In genomic region chr10:80297526-80298133, GRCm38 (mm10) we compare ENCODE assay signal across 13 mouse cellular contexts. TPM values are rescaled to one million over a fixed set of nuclear protein-coding genes. Genes with fewer than 3 reads are reported as not detected.
DNase-seq lines count a peak whose midpoint lies in the region; ATAC-seq and TF ChIP-seq lines count a peak whose summit lies in the region.
"Had no signal": no experiment of that assay in that cellular context is flagged by ENCODE, and none has a peak within 500 bp of the region (broad histone marks: within the 10 kb centered on the region; RNA-seq: fewer than 3 reads in every experiment).

No protein-coding gene starts in this region.

- no peak overlapping the region for H3K4me3 ChIP-seq in heart, embryonic 14.5 days (ENCODE audit: control insufficient read depth in 1 of 2, insufficient read depth in 1 of 2, low read depth in 1 of 2, low read length in 2 of 2)
- H3K4me3 ChIP-seq in embryonic facial prominence, embryonic 13.5 days = no peak overlapping the region
- H3K4me3 ChIP-seq in hindbrain, embryonic 12.5 days = peak overlapping the region; percentile 6; the same call in 1 of the 2 replicates
- no peak overlapping the region for H3K4me3 ChIP-seq in midbrain, postnatal 0 days (ENCODE audit: low read depth, low read length)
- H3K4me3 ChIP-seq: liver, embryonic 13.5 days had no signal

- H3K4me2 ChIP-seq in heart, embryonic 14.5 days (ENCODE audit: low read length) = no peak overlapping the region
- no peak overlapping the region for H3K4me2 ChIP-seq in embryonic facial prominence, embryonic 13.5 days
- peak overlapping the region; percentile 72 for H3K4me2 ChIP-seq in hindbrain, embryonic 12.5 days (replicated peaks)
- H3K4me2 ChIP-seq in midbrain, postnatal 0 days (ENCODE audit: low read depth, low read length, poor library complexity, severe bottlenecking) = peak overlapping the region; percentile 91
- H3K4me2 ChIP-seq: liver, embryonic 13.5 days had no signal

- H3K27ac ChIP-seq in heart, embryonic 14.5 days (replicated peaks in 1 of 2; ENCODE audit: control insufficient read depth in 1 of 2, insufficient read depth in 1 of 2, low read depth in 2 of 2, low read length in 2 of 2) = no peak overlapping the region
- no peak overlapping the region for H3K27ac ChIP-seq in embryonic facial prominence, embryonic 13.5 days
- H3K27ac ChIP-seq in hindbrain, embryonic 12.5 days = peak overlapping the region; percentile 99
- peak overlapping the region; percentile 100 for H3K27ac ChIP-seq in midbrain, postnatal 0 days (ENCODE audit: low read depth, low read length)
- H3K27ac ChIP-seq: liver, embryonic 13.5 days had no signal

- peaks cover 22% of the 10 kb centered on the region for H3K36me3 ChIP-seq in heart, embryonic 14.5 days (ENCODE audit: control insufficient read depth, insufficient read depth, low read length)
- peaks cover 19% of the 10 kb centered on the region for H3K36me3 ChIP-seq in embryonic facial prominence, embryonic 13.5 days
- peaks cover 24% of the 10 kb centered on the region for H3K36me3 ChIP-seq in hindbrain, embryonic 12.5 days
- peaks cover 16% of the 10 kb centered on the region for H3K36me3 ChIP-seq in midbrain, postnatal 0 days (ENCODE audit: insufficient read depth, low read length)

- intact Hi-C loops in heart, postnatal 10 days (cut with DNase I) = no loop called here

- TF ChIP-seq CTCF in midbrain, postnatal 0 days (IDR thresholded peaks at IDR 0.05) = 0 out of 2 replicates have a peak, but pooled peaks have one; percentile 1

- WGBS in heart, embryonic 14.5 days = 56% methylated on average over 8 of the region's 8 CpGs
- whole genome bisulfite sequencing in embryonic facial prominence, embryonic 13.5 days = 67% methylated on average over 8 of the region's 8 CpGs
- WGBS in hindbrain, embryonic 12.5 days = 77% methylated on average over 8 of the region's 8 CpGs
- 58% methylated on average over 8 of the region's 8 CpGs for WGBS in midbrain, postnatal 0 days

- no peak for ATAC-seq in heart, embryonic 14.5 days (ENCODE audit: insufficient number of reproducible peaks, insufficient read depth, low FRiP score, low read depth)
- ATAC-seq in embryonic facial prominence, embryonic 13.5 days (ENCODE audit: insufficient number of reproducible peaks, insufficient read depth, low FRiP score, low TSS enrichment, low read depth) = no peak
- ATAC-seq in hindbrain, embryonic 12.5 days (ENCODE audit: low FRiP score) = no peak
- no peak for ATAC-seq in midbrain, postnatal 0 days (ENCODE audit: low FRiP score)

- H3K27me3 ChIP-seq in heart, embryonic 14.5 days (ENCODE audit: control insufficient read depth, insufficient read depth, low read length) = peaks cover 61% of the 10 kb centered on the region
- peaks cover 60% of the 10 kb centered on the region for H3K27me3 ChIP-seq in embryonic facial prominence, embryonic 13.5 days
- H3K27me3 ChIP-seq in hindbrain, embryonic 12.5 days = peaks cover 21% of the 10 kb centered on the region; the same call in 1 of the 2 replicates
- no peaks in the 10 kb centered on the region for H3K27me3 ChIP-seq in midbrain, postnatal 0 days (ENCODE audit: insufficient read depth, low read length)

- H3K9me3 ChIP-seq in heart, embryonic 14.5 days (ENCODE audit: control insufficient read depth, low read length) = no peaks in the 10 kb centered on the region
- no peaks in the 10 kb centered on the region for H3K9me3 ChIP-seq in embryonic facial prominence, embryonic 13.5 days
- no peaks in the 10 kb centered on the region for H3K9me3 ChIP-seq in hindbrain, embryonic 12.5 days (replicated peaks)
- no peaks in the 10 kb centered on the region for H3K9me3 ChIP-seq in midbrain, postnatal 0 days (ENCODE audit: low read length)
- H3K9me3 ChIP-seq: liver, embryonic 13.5 days had no signal

- DNase-seq in heart, postnatal 10 days = no peak
- no peak for DNase-seq in midbrain, postnatal 0 days (ENCODE audit: low spot score)
- DNase-seq in gastrocnemius, postnatal 25 days = no peak
- no peak for DNase-seq in urinary bladder, adult 2 months (ENCODE audit: low spot score)
- DNase-seq in right cerebral cortex, postnatal 10 days (ENCODE audit: low spot score in 2 of 2) = no peak
- DNase-seq: kidney, postnatal 36 days; liver, embryonic 13.5 days; spleen, adult 18-20 months; thymus, adult 2 months had no signal

- H3K4me1 ChIP-seq in heart, embryonic 14.5 days (ENCODE audit: control insufficient read depth in 2 of 2, insufficient read depth in 2 of 2, low read length in 2 of 2) = peaks cover 18 to 34% of the 10 kb centered on the region in 2 experiments; a peak in 2 of 4 replicates
- peaks cover 49% of the 10 kb centered on the region for H3K4me1 ChIP-seq in embryonic facial prominence, embryonic 13.5 days
- peaks cover 69% of the 10 kb centered on the region for H3K4me1 ChIP-seq in hindbrain, embryonic 12.5 days
- H3K4me1 ChIP-seq in midbrain, postnatal 0 days (ENCODE audit: insufficient read depth, low read length) = peaks cover 36% of the 10 kb centered on the region

- H3K9ac ChIP-seq in heart, embryonic 14.5 days (ENCODE audit: low read length) = 0 out of 2 replicates have a peak overlapping the region, but pooled peaks have one; percentile 25
- 0 out of 2 replicates have a peak overlapping the region, but pooled peaks have one; percentile 2 for H3K9ac ChIP-seq in embryonic facial prominence, embryonic 13.5 days
- H3K9ac ChIP-seq in hindbrain, embryonic 12.5 days = peak overlapping the region; percentile 97
- peak overlapping the region; percentile 78 for H3K9ac ChIP-seq in midbrain, postnatal 0 days (replicated peaks; ENCODE audit: low read length, poor library complexity, severe bottlenecking)
- H3K9ac ChIP-seq: liver, embryonic 13.5 days had no signal

RNA-seq across cellular contexts. Expression of gene Apc2, which starts 1.9 kb away (rescaled TPM):
- polyA plus RNA-seq in heart, embryonic 14.5 days (2014; fragmentation: Nextera tagmentation; extraction: Ambion mirVana) = 0.78 and 1.4 TPM in 2 replicates
- total RNA-seq in heart, postnatal 10 days (2021) = 1 to 10 TPM; 4.7 to 5.0 TPM
- 9.3 and 9.4 TPM in 2 replicates for polyA plus RNA-seq in embryonic facial prominence, embryonic 13.5 days (2015; fragmentation: Nextera tagmentation; extraction: Ambion mirVana)
- polyA plus RNA-seq in hindbrain, embryonic 12.5 days (2016; fragmentation: Nextera tagmentation; extraction: Ambion mirVana) = 170 and 191 TPM in 2 replicates
- 370 and 395 TPM in 2 replicates for total RNA-seq in midbrain, postnatal 0 days (2014; rRNA removed)
- 95.3 and 110 TPM in 2 replicates for polyA plus RNA-seq in midbrain, postnatal 0 days (2015; fragmentation: Nextera tagmentation; extraction: Ambion mirVana)
- under 1 TPM; 0.59 to 0.82 TPM for total RNA-seq in gastrocnemius, postnatal 25 days (2021)
- 0.76 and 1.4 TPM in 2 replicates for polyA plus RNA-seq in urinary bladder, adult 2 months (2012; rRNA removed)
- total RNA-seq: megakaryocyte progenitor cell, adult 5-6 weeks had no signal

RNA-seq across cellular contexts. Expression of gene Rps15, which starts 5.4 kb away (rescaled TPM):
- polyA plus RNA-seq in heart, embryonic 14.5 days (2014; fragmentation: Nextera tagmentation; extraction: Ambion mirVana) = 648 and 723 TPM in 2 replicates
- total RNA-seq in heart, postnatal 10 days (2021) = 100 to 1,000 TPM; 859 to 871 TPM
- polyA plus RNA-seq in embryonic facial prominence, embryonic 13.5 days (2015; fragmentation: Nextera tagmentation; extraction: Ambion mirVana) = 1,000 and 1,047 TPM in 2 replicates
- polyA plus RNA-seq in hindbrain, embryonic 12.5 days (2016; fragmentation: Nextera tagmentation; extraction: Ambion mirVana) = 530 and 668 TPM in 2 replicates
- total RNA-seq in midbrain, postnatal 0 days (2014; rRNA removed) = 971 and 1,162 TPM in 2 replicates
- 633 and 645 TPM in 2 replicates for polyA plus RNA-seq in midbrain, postnatal 0 days (2015; fragmentation: Nextera tagmentation; extraction: Ambion mirVana)
- 100 to 1,000 TPM; 575 to 593 TPM for total RNA-seq in gastrocnemius, postnatal 25 days (2021)
- 3,215 and 3,453 TPM in 2 replicates for polyA plus RNA-seq in urinary bladder, adult 2 months (2012; rRNA removed)

RNA-seq across cellular contexts. Expression of gene 2310011J03Rik, which starts 22.7 kb away (rescaled TPM):
- 28.9 and 30.8 TPM in 2 replicates for polyA plus RNA-seq in heart, embryonic 14.5 days (2014; fragmentation: Nextera tagmentation; extraction: Ambion mirVana)
- 10 to 100 TPM; 15.3 to 17.9 TPM for total RNA-seq in heart, postnatal 10 days (2021)
- 49.3 and 57.9 TPM in 2 replicates for polyA plus RNA-seq in embryonic facial prominence, embryonic 13.5 days (2015; fragmentation: Nextera tagmentation; extraction: Ambion mirVana)
- polyA plus RNA-seq in hindbrain, embryonic 12.5 days (2016; fragmentation: Nextera tagmentation; extraction: Ambion mirVana) = 38.4 and 39.7 TPM in 2 replicates
- total RNA-seq in midbrain, postnatal 0 days (2014; rRNA removed) = 15.6 and 23.1 TPM in 2 replicates
- 26.5 and 29.6 TPM in 2 replicates for polyA plus RNA-seq in midbrain, postnatal 0 days (2015; fragmentation: Nextera tagmentation; extraction: Ambion mirVana)
- 1 to 10 TPM; 6.5 to 7.0 TPM for total RNA-seq in gastrocnemius, postnatal 25 days (2021)
- 41.8 and 45.6 TPM in 2 replicates for polyA plus RNA-seq in urinary bladder, adult 2 months (2012; rRNA removed)

RNA-seq across cellular contexts. Expression of gene Pcsk4, which starts 31.7 kb away (rescaled TPM):
- 1.4 TPM in 2 replicates for polyA plus RNA-seq in heart, embryonic 14.5 days (2014; fragmentation: Nextera tagmentation; extraction: Ambion mirVana)
- 1 to 10 TPM; 1.7 to 1.8 TPM for total RNA-seq in heart, postnatal 10 days (2021)
- polyA plus RNA-seq in embryonic facial prominence, embryonic 13.5 days (2015; fragmentation: Nextera tagmentation; extraction: Ambion mirVana) = 4.4 and 4.9 TPM in 2 replicates
- polyA plus RNA-seq in hindbrain, embryonic 12.5 days (2016; fragmentation: Nextera tagmentation; extraction: Ambion mirVana) = 2.2 and 2.8 TPM in 2 replicates
- 5.2 and 7.5 TPM in 2 replicates for total RNA-seq in midbrain, postnatal 0 days (2014; rRNA removed)
- polyA plus RNA-seq in midbrain, postnatal 0 days (2015; fragmentation: Nextera tagmentation; extraction: Ambion mirVana) = 12.6 and 14.6 TPM in 2 replicates
- 1 to 10 TPM in 1 of 2 experiments, under 1 TPM in 1; 0.84 to 1.1 TPM for total RNA-seq in gastrocnemius, postnatal 25 days (2021)
- 9.5 and 9.9 TPM in 2 replicates for polyA plus RNA-seq in urinary bladder, adult 2 months (2012; rRNA removed)

RNA-seq across cellular contexts. Expression of gene Reep6, which starts 32.1 kb away (rescaled TPM):
- polyA plus RNA-seq in heart, embryonic 14.5 days (2014; fragmentation: Nextera tagmentation; extraction: Ambion mirVana) = 1.4 and 1.6 TPM in 2 replicates
- 1 to 10 TPM; 2.2 to 2.4 TPM for total RNA-seq in heart, postnatal 10 days (2021)
- polyA plus RNA-seq in embryonic facial prominence, embryonic 13.5 days (2015; fragmentation: Nextera tagmentation; extraction: Ambion mirVana) = 6.0 and 6.3 TPM in 2 replicates
- polyA plus RNA-seq in hindbrain, embryonic 12.5 days (2016; fragmentation: Nextera tagmentation; extraction: Ambion mirVana) = 3.2 and 4.1 TPM in 2 replicates
- 3.8 and 5.3 TPM in 2 replicates for total RNA-seq in midbrain, postnatal 0 days (2014; rRNA removed)
- polyA plus RNA-seq in midbrain, postnatal 0 days (2015; fragmentation: Nextera tagmentation; extraction: Ambion mirVana) = 7.0 and 7.8 TPM in 2 replicates
- 1 to 10 TPM; 1.1 to 2.8 TPM for total RNA-seq in gastrocnemius, postnatal 25 days (2021)
- 7.7 and 18.0 TPM in 2 replicates for polyA plus RNA-seq in urinary bladder, adult 2 months (2012; rRNA removed)

Comparison
In these comparisons a context has a peak if more than half of its experiments do, and no peak if none do; other contexts are left out.
1. H3K27ac ChIP-seq: peak in hindbrain, embryonic 12.5 days (single experiment) and midbrain, postnatal 0 days (single experiment); none in heart, embryonic 14.5 days (0 of 2) and embryonic facial prominence, embryonic 13.5 days (single experiment).
2. H3K4me2 ChIP-seq: peak in hindbrain, embryonic 12.5 days (single experiment) and midbrain, postnatal 0 days (single experiment); none in heart, embryonic 14.5 days (single experiment) and embryonic facial prominence, embryonic 13.5 days (single experiment).
3. H3K9ac ChIP-seq: peak in every context shown above with its lines; median percentile 97 in hindbrain, embryonic 12.5 days; 78 in midbrain, postnatal 0 days; 25 in heart, embryonic 14.5 days; 2 in embryonic facial prominence, embryonic 13.5 days.